Mouse (Mus musculus) limb, embryonic 11.5 days (tissue): ENCODE measurements around the gene 4930404N11Rik. TPM values are rescaled to one million over a fixed set of nuclear protein-coding genes. Genes with fewer than 3 reads are reported as not detected.

Source experiments
- ATAC-seq: fragments of 200-750 bp; cut with Nextera tagmentation; 2 replicates; pipeline ENCODE4 v1.8.0; 2017; ENCODE audit warnings: low read depth; ENCODE audit not compliant: insufficient number of reproducible peaks, low FRiP score, low TSS enrichment
- DNase-seq: peaks from one replicate; pipeline ENCODE4 v3.0.0-alpha.2; 2015; ENCODE audit warnings: low spot score
- H3K27ac ChIP-seq: fragments of 300-500 bp; sonication (generic); replicated peaks from 2 replicates; pipeline ENCODE4 v1.5.1; 2014; ENCODE audit warnings: low read depth, mild to moderate bottlenecking, low read length
- H3K27me3 ChIP-seq: fragments of 300-500 bp; sonication (generic); 2 replicates; pipeline ENCODE4 v1.6.1; 2014; ENCODE audit warnings: mild to moderate bottlenecking, low read length, mixed read lengths; ENCODE audit not compliant: control insufficient read depth, insufficient read depth
- H3K36me3 ChIP-seq: fragments of 300-500 bp; sonication (generic); 2 replicates; pipeline ENCODE4 v1.6.1; 2014; ENCODE audit warnings: mild to moderate bottlenecking, low read length, moderate library complexity, mixed read lengths; ENCODE audit not compliant: control insufficient read depth, insufficient read depth
- H3K4me1 ChIP-seq: fragments of 300-500 bp; sonication (generic); 2 replicates; pipeline ENCODE4 v1.6.1; 2014; ENCODE audit warnings: low read length, mixed read lengths; ENCODE audit not compliant: control insufficient read depth, insufficient read depth
- H3K4me2 ChIP-seq: fragments of 300-500 bp; sonication (generic); 2 replicates; pipeline ENCODE4 v1.6.1; 2014; ENCODE audit warnings: low read depth, mild to moderate bottlenecking, moderate library complexity; ENCODE audit not compliant: severe bottlenecking
- H3K4me3 ChIP-seq: fragments of 300-500 bp; sonication (generic); 2 replicates; pipeline ENCODE4 v1.5.1; 2014; ENCODE audit warnings: low read depth, low read length
- H3K9ac ChIP-seq: fragments of 300-500 bp; sonication (generic); 2 replicates; pipeline ENCODE4 v1.6.1; 2014; ENCODE audit warnings: mild to moderate bottlenecking, low read length
- H3K9me3 ChIP-seq: fragments of 300-500 bp; sonication (generic); 2 replicates; pipeline ENCODE4 v1.6.1; 2016; ENCODE audit warnings: low read length; ENCODE audit not compliant: control insufficient read depth
- WGBS: fragments of 180-500 bp; shearing (Covaris S2); extraction: QIAGEN DNeasy Blood & Tissue Kit; methylation state at CpG from one replicate; pipeline ENCODE4 v1.1.7; 2014; 5-methylcytosine and 5-hydroxymethylcytosine counted together
- polyA plus RNA-seq: library from polyadenylated mRNA; unstranded; fragments of >200 nt; fragmentation: Nextera tagmentation; extraction: Ambion mirVana; gene quantifications from 2 replicates; pipeline ENCODE4 v1.2.1, GENCODE M21; 2014

The 4930404N11Rik gene
- polyA plus RNA-seq, 1 experiment from 2014 or later, result 0.21 TPM

DNA sequence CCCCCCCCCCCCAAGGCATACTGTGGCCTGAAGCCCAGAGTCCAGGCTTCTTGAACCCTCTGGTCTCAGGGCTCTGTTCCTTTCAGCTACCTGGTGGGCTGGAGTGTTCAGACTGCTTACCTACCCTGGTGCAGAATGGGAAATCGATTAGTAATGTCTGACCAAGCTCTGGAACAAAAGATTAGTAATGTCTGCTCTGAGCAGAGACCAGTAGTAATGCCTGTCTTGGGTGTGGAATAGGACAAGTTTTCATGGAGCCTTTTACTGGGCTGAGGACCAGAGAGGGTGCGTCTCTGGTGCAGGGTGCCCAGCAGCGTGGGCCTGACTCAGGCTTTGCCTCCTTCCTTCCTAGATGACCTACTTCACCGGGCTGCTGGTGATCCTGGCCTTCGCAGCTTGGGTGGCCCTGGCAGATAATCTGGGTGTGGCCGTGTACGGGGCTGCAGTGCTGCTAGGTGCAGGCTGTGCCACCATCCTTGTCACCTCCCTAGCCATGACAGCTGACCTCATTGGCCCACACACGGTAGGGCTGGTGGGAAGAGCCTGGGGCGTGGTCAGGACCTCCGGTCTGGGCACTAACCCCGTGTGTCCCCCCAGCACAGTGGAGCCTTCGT lies 3.2 kb downstream of the 4930404N11Rik start:
- Histone ChIP-seq H3K4me3 (no peak overlapping the region), H3K9me3 (no peaks in the 10 kb centered on the region), H3K27ac (no peak overlapping the region), H3K9ac (no peak overlapping the region), H3K27me3 (peaks cover 27% of the 10 kb centered on the region), H3K36me3 (peaks cover 9% of the 10 kb centered on the region), H3K4me2 (no peak overlapping the region), H3K4me1 (peaks cover 26% of the 10 kb centered on the region)
- 74% methylated on average over 12 of the region's 12 CpGs for WGBS
- DNase-seq (no peak), ATAC-seq (no peak)

DNA sequence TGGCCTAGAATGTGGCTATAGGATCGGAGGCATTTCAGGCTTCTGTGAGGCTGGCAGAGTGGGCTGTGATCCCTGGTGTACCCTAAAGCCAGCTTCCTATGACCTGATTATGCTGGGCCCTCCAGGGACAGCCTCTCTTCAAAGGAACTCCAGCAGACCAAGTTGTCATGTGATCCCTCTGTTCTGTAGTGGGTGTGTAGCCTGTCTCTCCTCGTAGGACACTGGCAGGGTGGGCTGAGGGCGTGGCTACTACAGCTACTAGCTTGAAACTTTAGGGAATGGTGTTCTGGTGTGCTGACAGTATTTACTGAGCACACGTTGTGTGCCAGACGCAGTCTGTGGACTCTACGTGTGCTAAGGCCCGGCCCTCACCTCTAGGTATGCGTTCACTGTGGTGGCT lies 4.9 kb downstream of the 4930404N11Rik start:
- ATAC-seq (no peak), DNase-seq (no peak)
- Histone ChIP-seq H3K36me3 (peaks cover 2% of the 10 kb centered on the region; the same call in 1 of the 2 replicates), H3K4me1 (peaks cover 30% of the 10 kb centered on the region), H3K4me2 (no peak overlapping the region), H3K27me3 (peaks cover 27% of the 10 kb centered on the region), H3K9me3 (no peaks in the 10 kb centered on the region), H3K9ac (0 out of 2 replicates have a peak overlapping the region, but pooled peaks have one; percentile 0), H3K27ac (no peak overlapping the region), H3K4me3 (no peak overlapping the region)
- WGBS, result 63% methylated on average over 8 of the region's 8 CpGs

DNA sequence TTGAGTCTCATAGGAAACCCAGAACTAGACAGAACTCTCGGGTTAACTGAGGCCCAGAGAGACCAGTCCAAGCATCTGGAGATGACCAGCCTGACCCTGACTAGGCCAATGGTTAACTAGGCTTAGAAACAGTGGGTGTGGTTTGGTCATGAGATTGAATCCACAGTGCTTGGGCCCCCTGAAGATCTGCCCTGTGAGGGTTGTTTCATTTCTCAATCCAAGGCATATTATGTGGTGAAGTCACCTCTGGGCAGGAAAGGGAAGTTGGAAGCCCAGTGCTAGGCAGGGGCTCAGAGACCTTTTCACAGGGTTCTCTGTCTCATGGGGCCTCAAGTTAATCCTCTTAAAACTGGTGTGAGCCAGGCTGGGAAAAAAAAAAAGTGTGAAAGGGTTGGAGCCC lies 6.8 kb downstream of the 4930404N11Rik start:
- no peak for ATAC-seq
- H3K4me1 ChIP-seq, result peaks cover 18% of the 10 kb centered on the region
- H3K9me3 ChIP-seq, result no peaks in the 10 kb centered on the region
- DNase-seq, result no peak
- H3K36me3 ChIP-seq, result peaks cover 2% of the 10 kb centered on the region; the same call in 1 of the 2 replicates
- no peak overlapping the region for H3K9ac ChIP-seq
- 0 out of 2 replicates have a peak overlapping the region, but pooled peaks have one; percentile 77 for H3K4me3 ChIP-seq
- no peak overlapping the region for H3K27ac ChIP-seq
- WGBS, result 67% methylated on average over 1 of the region's 1 CpGs
- H3K27me3 ChIP-seq, result peaks cover 14% of the 10 kb centered on the region
- H3K4me2 ChIP-seq, result no peak overlapping the region

DNA sequence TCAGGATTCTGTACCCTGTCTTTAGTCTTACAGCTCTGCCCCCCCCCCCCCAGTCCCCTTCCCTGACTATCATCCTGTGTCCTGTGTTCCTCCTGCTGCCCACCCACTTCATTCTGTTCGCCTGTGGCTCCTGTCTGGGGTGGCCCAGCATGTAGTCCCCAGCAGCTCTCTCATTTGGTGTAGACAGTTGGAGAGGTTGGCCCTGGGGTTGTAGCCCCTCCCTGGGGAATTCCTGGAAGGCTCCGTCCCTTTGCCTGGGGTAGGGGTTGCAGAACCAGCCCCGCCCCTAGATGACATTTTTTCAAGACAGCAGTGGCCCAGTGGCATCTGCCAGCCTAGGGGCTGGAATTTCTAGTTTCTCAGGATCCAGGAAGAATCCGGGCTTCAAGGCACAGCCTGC lies 7.4 kb downstream of the 4930404N11Rik start:
- Histone ChIP-seq H3K4me1 (peaks cover 13% of the 10 kb centered on the region; the same call in 1 of the 2 replicates), H3K36me3 (peaks cover 2% of the 10 kb centered on the region; the same call in 1 of the 2 replicates), H3K27me3 (peaks cover 7% of the 10 kb centered on the region), H3K27ac (no peak overlapping the region), H3K9ac (peak overlapping the region; percentile 75), H3K4me3 (peak overlapping the region; percentile 77), H3K4me2 (peak overlapping the region; percentile 99), H3K9me3 (no peaks in the 10 kb centered on the region)
- ATAC-seq (no peak), DNase-seq (no peak)
- 29% methylated on average over 4 of the region's 4 CpGs for WGBS

DNA sequence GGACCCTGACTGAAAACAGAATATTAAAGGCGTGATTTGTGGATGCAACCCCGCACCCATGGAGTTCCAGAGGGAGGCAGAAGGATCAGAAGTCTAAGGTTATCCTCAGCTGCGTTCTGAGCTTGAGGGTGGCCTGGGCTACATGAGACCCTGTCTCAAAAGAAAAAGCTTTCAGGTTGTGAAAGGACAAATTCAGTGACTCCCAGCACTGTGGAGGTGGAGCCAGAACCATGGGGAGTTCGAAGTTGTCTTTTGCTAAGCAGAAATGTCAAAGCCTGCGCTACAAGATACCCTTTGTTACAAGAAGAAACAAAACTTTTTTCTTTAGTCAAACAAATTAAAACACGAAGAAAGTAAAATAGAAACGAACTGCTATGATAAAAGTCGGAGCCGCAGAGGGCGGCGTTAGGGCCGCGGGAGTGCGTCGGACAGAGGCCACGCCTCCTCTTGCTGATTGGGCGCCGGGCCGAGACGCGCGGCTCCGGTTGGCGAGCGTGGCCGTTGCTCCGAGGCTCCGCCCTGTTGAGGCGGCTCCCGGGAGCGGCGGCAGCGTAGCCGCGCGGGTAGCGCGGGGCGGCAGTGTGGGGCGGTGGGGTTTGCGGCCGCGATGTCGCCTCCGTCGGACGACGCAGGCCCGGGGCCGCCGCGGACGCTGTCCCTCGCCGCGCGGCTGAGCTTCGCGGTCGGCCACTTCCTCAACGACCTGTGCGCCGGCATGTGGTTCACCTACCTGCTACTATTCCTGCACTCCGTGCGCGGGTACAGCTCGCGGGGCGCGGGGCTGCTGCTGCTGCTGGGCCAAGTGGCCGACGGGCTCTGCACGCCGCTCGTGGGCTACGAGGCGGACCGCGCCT lies 8.4 kb downstream of the 4930404N11Rik start, which contains the start of gene Mfsd12:
Gene Mfsd12 (plus strand): TSS at position 501 of the 854 bp plus-strand sequence.
- peaks cover 13% of the 10 kb centered on the region; the same call in 1 of the 2 replicates for H3K4me1 ChIP-seq

DNA sequence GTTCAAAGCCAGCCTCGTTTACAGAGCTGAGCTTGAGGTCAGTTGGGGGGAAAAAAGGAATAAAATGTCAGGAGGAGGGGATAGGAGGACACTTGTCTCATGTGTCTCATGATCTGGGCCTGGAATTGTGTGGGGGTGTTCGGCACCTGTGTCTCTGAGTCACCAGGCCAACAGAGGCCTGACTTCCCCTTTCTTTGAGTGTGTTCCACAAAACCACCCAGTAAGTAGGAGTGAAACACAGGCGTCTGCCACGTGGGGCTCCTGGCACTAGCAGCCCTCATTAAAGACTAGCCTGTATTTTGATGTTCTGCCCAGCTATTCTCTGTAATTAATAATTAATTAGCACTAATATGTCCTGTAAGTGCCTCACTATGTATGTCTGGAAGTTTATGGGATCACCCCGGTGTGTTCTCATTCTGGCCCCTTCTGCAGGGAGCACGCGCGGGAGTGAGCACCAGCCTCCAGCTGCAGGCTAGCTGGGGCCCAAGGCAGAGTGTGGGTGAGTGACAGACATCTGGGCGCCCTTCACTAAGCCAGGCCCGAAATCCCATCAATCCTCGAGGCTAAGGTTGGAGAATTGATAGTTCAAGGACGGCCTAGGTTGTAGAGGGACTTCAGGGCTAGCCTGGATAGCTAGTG lies 9.1 kb downstream of the 4930404N11Rik start:
- no peak overlapping the region for H3K27ac ChIP-seq
- H3K9me3 ChIP-seq, result no peaks in the 10 kb centered on the region

More for the DNA sequence above, 8.4 kb downstream of the 4930404N11Rik start, which contains the start of gene Mfsd12:
- WGBS, result 2% methylated on average over 73 of the region's 79 CpGs
- Histone ChIP-seq H3K36me3 (peaks cover 2% of the 10 kb centered on the region; the same call in 1 of the 2 replicates), H3K27me3 (no peaks in the 10 kb centered on the region), H3K9me3 (no peaks in the 10 kb centered on the region), H3K4me3 (peak within 1 kb of the TSS; percentile 77), H3K27ac (no peak within 1 kb of the TSS), H3K4me2 (peak within 1 kb of the TSS; percentile 99), H3K9ac (peak within 1 kb of the TSS; percentile 75)
- DNase-seq (peak; percentile 86), ATAC-seq (peak; percentile 85)

DNA sequence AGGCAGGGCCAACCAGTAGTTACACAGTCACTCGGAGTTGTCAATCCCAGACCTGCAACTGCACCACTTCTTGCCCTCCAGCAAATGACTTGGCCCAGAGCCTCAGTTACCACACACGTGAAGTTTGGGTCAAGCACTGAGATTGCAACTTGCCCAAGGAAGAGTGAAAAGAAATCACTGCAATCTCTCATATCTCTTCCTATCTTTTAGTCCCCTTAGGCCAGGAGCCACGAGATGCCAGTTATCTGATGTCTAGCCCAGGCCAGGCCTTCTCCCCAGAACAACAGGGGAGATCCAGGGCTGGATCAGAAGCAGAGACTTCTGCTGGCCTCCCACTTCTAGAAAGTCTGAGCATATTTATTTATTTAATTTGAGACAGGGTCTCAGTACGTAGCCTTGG lies 10.1 kb downstream of the 4930404N11Rik start:
- no peak overlapping the region for H3K4me3 ChIP-seq
- peaks cover 13% of the 10 kb centered on the region; the same call in 1 of the 2 replicates for H3K4me1 ChIP-seq
- peaks cover 2% of the 10 kb centered on the region; the same call in 1 of the 2 replicates for H3K36me3 ChIP-seq
- WGBS, result 81% methylated on average over 4 of the region's 4 CpGs
- no peak for ATAC-seq
- H3K9me3 ChIP-seq, result no peaks in the 10 kb centered on the region
- no peaks in the 10 kb centered on the region for H3K27me3 ChIP-seq
- H3K27ac ChIP-seq, result no peak overlapping the region
- H3K9ac ChIP-seq, result no peak overlapping the region
- no peak overlapping the region for H3K4me2 ChIP-seq
- no peak for DNase-seq

More for the DNA sequence above, 9.1 kb downstream of the 4930404N11Rik start:
- Histone ChIP-seq H3K9ac (no peak overlapping the region), H3K4me2 (peak overlapping the region; percentile 99), H3K36me3 (peaks cover 2% of the 10 kb centered on the region; the same call in 1 of the 2 replicates), H3K27me3 (no peaks in the 10 kb centered on the region), H3K4me3 (peak overlapping the region; percentile 77; the same call in 1 of the 2 replicates), H3K4me1 (peaks cover 13% of the 10 kb centered on the region; the same call in 1 of the 2 replicates)
- ATAC-seq, result no peak
- WGBS, result 48% methylated on average over 12 of the region's 12 CpGs
- no peak for DNase-seq
